13 mouse cellular contexts compared by ENCODE assay signal in the genomic region with DNA sequence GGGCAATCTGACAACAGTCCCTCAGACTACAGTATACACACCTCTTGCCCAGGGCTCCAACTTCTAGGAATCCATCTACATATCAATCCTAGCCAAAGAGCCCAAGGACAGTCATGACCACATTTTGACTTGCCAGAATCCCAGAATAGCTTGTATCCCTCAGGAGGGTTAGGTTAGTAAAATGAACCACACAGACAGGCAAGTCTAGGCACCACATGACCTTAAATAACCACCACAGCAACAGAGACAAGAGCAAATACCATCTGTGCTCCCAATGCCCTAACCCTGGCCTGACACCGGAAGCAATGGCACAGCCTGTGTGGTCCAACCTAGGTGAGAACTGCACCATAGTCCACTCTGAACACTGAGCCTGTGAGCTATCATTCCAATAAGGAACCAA. TPM values are rescaled to one million over a fixed set of nuclear protein-coding genes. Genes with fewer than 3 reads are reported as not detected.
A peak's percentile ranks its signal among the peaks of the same experiment; 100 is the strongest.
DNase-seq lines count a peak whose midpoint lies in the region; ATAC-seq and TF ChIP-seq lines count a peak whose summit lies in the region.
"Had no signal": no experiment of that assay in that cellular context is flagged by ENCODE, and none has a peak within 500 bp of the region (broad histone marks: within the 10 kb centered on the region; RNA-seq: fewer than 3 reads in every experiment).

No protein-coding gene starts in this region.

- TF ChIP-seq RAD21 in CH12.LX (IDR thresholded peaks at IDR 0.05; ENCODE audit: low read depth, low read length): no peak

- no peak overlapping the region for H3K27ac ChIP-seq in heart, embryonic 11.5 days (ENCODE audit: low read depth, low read length)
- H3K27ac ChIP-seq in CH12.LX (ENCODE audit: insufficient read depth, low read depth): no peak overlapping the region
- H3K27ac ChIP-seq in limb, embryonic 13.5 days: no peak overlapping the region
- H3K27ac ChIP-seq: lung, embryonic 15.5 days; midbrain, embryonic 12.5 days had no signal

- H3K79me2 ChIP-seq in CH12.LX (replicated peaks; ENCODE audit: control insufficient read depth, extremely low read depth, insufficient read depth, poor library complexity, severe bottlenecking): 0 out of 2 replicates have a peak, but pooled peaks cover 4% of the 10 kb centered on the region

- dilution Hi-C loops in CH12.LX (cut with MboI; ENCODE audit: extremely low pct_ligation_motif_present, extremely low pct_unique_long_range_greater_than_20kb, low sequenced_read_pairs): no loop called here

- no peaks in the 10 kb centered on the region for H3K9me3 ChIP-seq in heart, embryonic 11.5 days (replicated peaks; ENCODE audit: control insufficient read depth, low read length)
- H3K9me3 ChIP-seq in CH12.LX (replicated peaks; ENCODE audit: low read length): no peaks in the 10 kb centered on the region
- no peaks in the 10 kb centered on the region for H3K9me3 ChIP-seq in limb, embryonic 13.5 days
- H3K9me3 ChIP-seq: lung, embryonic 15.5 days; midbrain, embryonic 12.5 days had no signal

- WGBS in heart, embryonic 11.5 days (ENCODE audit: insufficient replicate concordance): 89% methylated on average over 1 of the region's 1 CpGs
- WGBS in limb, embryonic 13.5 days: 65% methylated on average over 1 of the region's 1 CpGs

- H3K36me3 ChIP-seq in heart, embryonic 11.5 days (ENCODE audit: control insufficient read depth, insufficient read depth, low read length): no peaks in the 10 kb centered on the region; the same call in 1 of the 2 replicates
- peaks cover 2 to 34% of the 10 kb centered on the region in 2 experiments for H3K36me3 ChIP-seq in CH12.LX (replicated peaks in 1 of 2; ENCODE audit: control insufficient read depth in 1 of 2, insufficient read depth in 1 of 2, low read length in 1 of 2)
- peaks cover 55% of the 10 kb centered on the region for H3K36me3 ChIP-seq in limb, embryonic 13.5 days

- TF ChIP-seq EP300 in CH12.LX (IDR thresholded peaks at IDR 0.05; ENCODE audit: low read length): no peak

- peaks cover 25% of the 10 kb centered on the region for H3K4me1 ChIP-seq in heart, embryonic 11.5 days (ENCODE audit: control insufficient read depth, insufficient read depth, low read length)
- peaks cover 12 to 39% of the 10 kb centered on the region in 2 experiments for H3K4me1 ChIP-seq in CH12.LX (ENCODE audit: control insufficient read depth in 1 of 2, insufficient read depth in 2 of 2)
- peaks cover 50% of the 10 kb centered on the region for H3K4me1 ChIP-seq in limb, embryonic 13.5 days

- H3K4me2 ChIP-seq in heart, embryonic 11.5 days: no peak overlapping the region
- peak overlapping the region; percentile 9; the same call in 1 of the 2 replicates for H3K4me2 ChIP-seq in CH12.LX (ENCODE audit: insufficient read depth, low read depth, poor library complexity, severe bottlenecking)
- H3K4me2 ChIP-seq in limb, embryonic 13.5 days (replicated peaks): peak overlapping the region; percentile 94

- in situ Hi-C loops in CH12.LX (cut with MboI; ENCODE audit: low pct_ligation_motif_present, low pct_unique_long_range_greater_than_20kb, low sequenced_read_pairs): no loop called here

- ATAC-seq in heart, embryonic 11.5 days (replicated peaks; ENCODE audit: insufficient number of reproducible peaks, low FRiP score, low TSS enrichment): no peak
- ATAC-seq in limb, embryonic 13.5 days (ENCODE audit: low FRiP score, low read depth): no peak
- ATAC-seq: Patski had no signal

- no peak for TF ChIP-seq CTCF in CH12.LX (conservative IDR thresholded peaks at IDR 0.05 in 1 of 2, IDR thresholded peaks at IDR 0.05 in 1 of 2; ENCODE audit: low read depth in 2 of 2, low read length in 2 of 2)

- no peaks in the 10 kb centered on the region for H3K27me3 ChIP-seq in heart, embryonic 11.5 days (ENCODE audit: control insufficient read depth, insufficient read depth, low read length)
- H3K27me3 ChIP-seq in CH12.LX (replicated peaks): no peaks in the 10 kb centered on the region
- H3K27me3 ChIP-seq in limb, embryonic 13.5 days: no peaks in the 10 kb centered on the region
- H3K27me3 ChIP-seq: lung, embryonic 15.5 days; midbrain, embryonic 12.5 days; Patski had no signal

- no peak overlapping the region for H3K4me3 ChIP-seq in heart, embryonic 11.5 days (ENCODE audit: low read depth, low read length)
- H3K4me3 ChIP-seq in CH12.LX (replicated peaks in 1 of 3; ENCODE audit: low read depth in 2 of 3, low read length in 2 of 3, poor library complexity in 1 of 3): no peak overlapping the region
- H3K4me3 ChIP-seq in limb, embryonic 13.5 days: no peak overlapping the region
- H3K4me3 ChIP-seq: midbrain, embryonic 12.5 days had no signal

- no peak for TF ChIP-seq POLR2A in CH12.LX (IDR thresholded peaks at IDR 0.05; ENCODE audit: low read depth, low read length)

- peak; percentile 15 for DNase-seq in cerebellum, adult 8-10 months
- DNase-seq in cerebellum, postnatal 36 days: no peak
- DNase-seq in heart, adult 9 months (ENCODE audit: low spot score in 2 of 2): peak; percentile 46 to 50
- no peak for DNase-seq in CH12.LX (ENCODE audit: extremely low read depth)
- DNase-seq in left cerebral cortex, adult 11 months (ENCODE audit: low spot score): no peak
- DNase-seq in layer of hippocampus, adult 18-20 months (ENCODE audit: low spot score in 2 of 2): no peak
- DNase-seq: adrenal gland, postnatal 14 days; kidney, postnatal 14 days had no signal

- no peak overlapping the region for H3K9ac ChIP-seq in heart, embryonic 11.5 days (ENCODE audit: low read depth, low read length)
- no peak overlapping the region for H3K9ac ChIP-seq in CH12.LX (ENCODE audit: insufficient read depth, low read depth)
- peak overlapping the region; percentile 31; the same call in 1 of the 2 replicates for H3K9ac ChIP-seq in limb, embryonic 13.5 days
- H3K9ac ChIP-seq: midbrain, embryonic 12.5 days had no signal

TF ChIP-seq in CH12.LX, 34 proteins besides CTCF, POLR2A, EP300 and RAD21:
- TF ChIP-seq MYC (IDR thresholded peaks at IDR 0.05; ENCODE audit: low read depth, low read length): no peak
TF ChIP-seq in CH12.LX: peak in this region for 0.

RNA-seq across cellular contexts. Expression of gene Ulk1, which starts 3.2 kb away (rescaled TPM):
- 17.1 and 18.7 TPM in 2 replicates for polyA plus RNA-seq in heart, embryonic 11.5 days (2014; fragmentation: Nextera tagmentation; extraction: Ambion mirVana)
- 6.3 and 8.4 TPM in 2 replicates for total RNA-seq in CH12.LX (2012; rRNA removed)
- total RNA-seq in CH12.LX (2014; rRNA removed): 2.4 and 2.7 TPM in 2 replicates
- polyA plus RNA-seq in CH12.LX (2012; ENCODE audit: insufficient read length, low read depth): 10.0 and 13.6 TPM in 2 replicates
- polyA plus RNA-seq in limb, embryonic 13.5 days (2015; fragmentation: Nextera tagmentation; extraction: Ambion mirVana): 21.5 and 22.8 TPM in 2 replicates
- 10 to 100 TPM; 62.4 to 70.3 TPM for total RNA-seq in layer of hippocampus, adult 18-20 months (2021)

RNA-seq across cellular contexts. Expression of gene Pus1, which starts 26.2 kb away (rescaled TPM):
- 19.6 and 23.2 TPM in 2 replicates for polyA plus RNA-seq in heart, embryonic 11.5 days (2014; fragmentation: Nextera tagmentation; extraction: Ambion mirVana)
- total RNA-seq in CH12.LX (2012; rRNA removed) (84.6 and 99.3 TPM in 2 replicates), CH12.LX (2014; rRNA removed) (54.4 and 59.1 TPM in 2 replicates)
- 72.4 and 93.1 TPM in 2 replicates for polyA plus RNA-seq in CH12.LX (2012; ENCODE audit: insufficient read length, low read depth)
- 33.0 and 33.5 TPM in 2 replicates for polyA plus RNA-seq in limb, embryonic 13.5 days (2015; fragmentation: Nextera tagmentation; extraction: Ambion mirVana)
- total RNA-seq in layer of hippocampus, adult 18-20 months (2021): 10 to 100 TPM; 19.4 to 20.1 TPM

RNA-seq across cellular contexts. Expression of gene Hscb, which starts 32.9 kb away (rescaled TPM):
- 30.2 and 32.6 TPM in 2 replicates for polyA plus RNA-seq in heart, embryonic 11.5 days (2014; fragmentation: Nextera tagmentation; extraction: Ambion mirVana)
- total RNA-seq in CH12.LX (2012; rRNA removed) (39.3 and 59.5 TPM in 2 replicates), CH12.LX (2014; rRNA removed) (51.9 and 64.0 TPM in 2 replicates)
- 26.5 and 28.2 TPM in 2 replicates for polyA plus RNA-seq in CH12.LX (2012; ENCODE audit: insufficient read length, low read depth)
- polyA plus RNA-seq in limb, embryonic 13.5 days (2015; fragmentation: Nextera tagmentation; extraction: Ambion mirVana): 26.5 and 30.1 TPM in 2 replicates
- 10 to 100 TPM; 12.3 to 13.3 TPM for total RNA-seq in layer of hippocampus, adult 18-20 months (2021)

RNA-seq across cellular contexts. Expression of gene Chek2, which starts 33.1 kb away (rescaled TPM):
- polyA plus RNA-seq in heart, embryonic 11.5 days (2014; fragmentation: Nextera tagmentation; extraction: Ambion mirVana): 20.9 and 27.1 TPM in 2 replicates
- total RNA-seq in CH12.LX (2012; rRNA removed) (22.5 and 27.6 TPM in 2 replicates), CH12.LX (2014; rRNA removed) (41.6 and 43.8 TPM in 2 replicates)
- polyA plus RNA-seq in CH12.LX (2012; ENCODE audit: insufficient read length, low read depth): 18.7 and 25.0 TPM in 2 replicates
- 20.7 and 23.6 TPM in 2 replicates for polyA plus RNA-seq in limb, embryonic 13.5 days (2015; fragmentation: Nextera tagmentation; extraction: Ambion mirVana)
- total RNA-seq in layer of hippocampus, adult 18-20 months (2021): 1 to 10 TPM; 1.6 to 2.9 TPM

RNA-seq across cellular contexts. Expression of gene Ep400, which starts 36.2 kb away (rescaled TPM):
- polyA plus RNA-seq in heart, embryonic 11.5 days (2014; fragmentation: Nextera tagmentation; extraction: Ambion mirVana): 29.2 and 30.4 TPM in 2 replicates
- total RNA-seq in CH12.LX (2012; rRNA removed) (28.6 and 30.9 TPM in 2 replicates), CH12.LX (2014; rRNA removed) (12.1 and 13.3 TPM in 2 replicates)
- polyA plus RNA-seq in CH12.LX (2012; ENCODE audit: insufficient read length, low read depth): 41.1 and 55.8 TPM in 2 replicates
- polyA plus RNA-seq in limb, embryonic 13.5 days (2015; fragmentation: Nextera tagmentation; extraction: Ambion mirVana): 45.6 and 58.6 TPM in 2 replicates
- total RNA-seq in layer of hippocampus, adult 18-20 months (2021): 100 to 1,000 TPM; 108 to 114 TPM

Comparison
In these comparisons a context has a peak if more than half of its experiments do, and no peak if none do; other contexts are left out.
1. DNase-seq: peak in cerebellum, adult 8-10 months (single experiment) and heart, adult 9 months (2 of 2); none in cerebellum, postnatal 36 days (0 of 2), CH12.LX (single experiment), left cerebral cortex, adult 11 months (single experiment) and layer of hippocampus, adult 18-20 months (0 of 2).